Mouse (Mus musculus) limb, embryonic 14.5 days (tissue): ENCODE data around the gene Lsm2. TPM values are rescaled to one million over a fixed set of nuclear protein-coding genes. Genes with fewer than 3 reads are reported as not detected.
"Not testable (repeated sequence)": the region's sequence is repeated elsewhere in the genome, so short reads cannot be mapped to it uniquely, and the experiment has no call there.

Experiments
- ATAC-seq: fragments of 200-750 bp; cut with Nextera tagmentation; 2 replicates; pipeline ENCODE4 v1.8.0; 2017; ENCODE audit warnings: low read depth, moderate number of reproducible peaks, moderate TSS enrichment; ENCODE audit not compliant: low FRiP score
- DNase-seq: peaks from one replicate; pipeline ENCODE4 v3.0.0-alpha.2; 2015; ENCODE audit warnings: low spot score
- H3K27ac ChIP-seq: fragments of 300-500 bp; sonication (generic); replicated peaks from 2 replicates; pipeline ENCODE4 v1.5.1; 2014; ENCODE audit warnings: low read depth, mild to moderate bottlenecking, low read length, moderate library complexity, mixed read lengths
- H3K27me3 ChIP-seq: fragments of 300-500 bp; sonication (generic); 2 replicates; pipeline ENCODE4 v1.6.1; 2014; ENCODE audit warnings: low read length, mixed read lengths; ENCODE audit not compliant: control insufficient read depth, insufficient read depth
- H3K36me3 ChIP-seq: fragments of 300-500 bp; sonication (generic); 2 replicates; pipeline ENCODE4 v1.6.1; 2014; ENCODE audit warnings: mild to moderate bottlenecking, low read length, moderate library complexity, mixed read lengths; ENCODE audit not compliant: control insufficient read depth, insufficient read depth
- H3K4me1 ChIP-seq: fragments of 300-500 bp; sonication (generic); 2 replicates; pipeline ENCODE4 v1.6.1; 2014; ENCODE audit warnings: antibody characterized with exemption, low read length, mixed read lengths; ENCODE audit not compliant: control insufficient read depth, insufficient read depth
- H3K4me2 ChIP-seq: fragments of 300-500 bp; sonication (generic); replicated peaks from 2 replicates; pipeline ENCODE4 v1.6.1; 2014; ENCODE audit warnings: low read depth, mild to moderate bottlenecking, low read length, moderate library complexity; ENCODE audit not compliant: severe bottlenecking
- H3K4me3 ChIP-seq: fragments of 300-500 bp; sonication (generic); replicated peaks from 2 replicates; pipeline ENCODE4 v1.5.1; 2014; ENCODE audit warnings: low read length
- H3K9ac ChIP-seq: fragments of 300-500 bp; sonication (generic); 2 replicates; pipeline ENCODE4 v1.6.1; 2014; ENCODE audit warnings: mild to moderate bottlenecking, low read depth, low read length, moderate library complexity; ENCODE audit not compliant: severe bottlenecking
- H3K9me3 ChIP-seq: fragments of 300-500 bp; sonication (generic); 2 replicates; pipeline ENCODE4 v1.6.1; 2016; ENCODE audit warnings: low read length; ENCODE audit not compliant: control insufficient read depth
- POLR2A ChIP-seq: fragments of 200-500 bp; IDR thresholded peaks from 2 replicates; pipeline ENCODE4 v1.8.0; 2012; ENCODE audit warnings: inconsistent platforms, mild to moderate bottlenecking, moderate library complexity, borderline replicate concordance; ENCODE audit not compliant: insufficient read depth, insufficient read length; ENCODE audit errors: extremely low read depth
- WGBS: fragments of 180-500 bp; shearing (Covaris S2); extraction: QIAGEN DNeasy Blood & Tissue Kit; methylation state at CpG from one replicate; pipeline ENCODE4 v1.1.7; 2014; 5-methylcytosine and 5-hydroxymethylcytosine counted together
- polyA plus RNA-seq, 2 experiments: library from polyadenylated mRNA; depleted of rRNA in 1 of 2; stranded (reverse) in 1 of 2; unstranded in 1 of 2; fragments of >200 nt; fragmentation: Nextera tagmentation in 1 of 2; extraction: Ambion mirVana in 1 of 2; gene quantifications; 2 replicates each; pipeline versions ENCODE4 v1.2.1 to v1.2.3; 2012 to 2014

Gene Lsm2
- polyA plus RNA-seq, 2 experiments: 170 to 186 TPM

DNA sequence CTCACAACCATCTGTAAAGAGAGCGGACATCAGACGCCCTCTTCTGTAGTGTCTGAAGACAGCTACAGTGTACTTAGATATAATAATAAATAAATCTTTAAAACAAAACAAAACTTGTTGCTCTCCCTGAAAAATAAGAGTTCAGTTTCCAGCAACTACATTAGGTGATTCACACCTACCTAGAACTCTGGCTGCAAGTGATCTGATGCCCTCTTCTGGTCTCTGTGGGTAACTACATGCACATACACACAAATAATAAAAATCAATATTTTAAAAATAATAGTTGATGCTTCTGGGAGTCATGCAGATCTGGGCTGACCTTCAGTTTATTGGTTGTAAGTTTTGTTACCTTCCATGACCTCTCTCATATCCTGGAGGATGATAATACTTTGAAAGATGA lies 2.6 kb downstream of the Lsm2 start:
- Histone ChIP-seq H3K27ac (no peak overlapping the region), H3K36me3 (peaks cover 28% of the 10 kb centered on the region), H3K4me3 (no peak overlapping the region), H3K4me2 (no peak overlapping the region), H3K4me1 (peaks cover 8% of the 10 kb centered on the region), H3K27me3 (no peaks in the 10 kb centered on the region), H3K9ac (no peak overlapping the region), H3K9me3 (no peaks in the 10 kb centered on the region)
- peak; percentile 14 for DNase-seq
- WGBS: 80% methylated on average over 2 of the region's 2 CpGs
- TF ChIP-seq POLR2A: no peak
- no peak for ATAC-seq

DNA sequence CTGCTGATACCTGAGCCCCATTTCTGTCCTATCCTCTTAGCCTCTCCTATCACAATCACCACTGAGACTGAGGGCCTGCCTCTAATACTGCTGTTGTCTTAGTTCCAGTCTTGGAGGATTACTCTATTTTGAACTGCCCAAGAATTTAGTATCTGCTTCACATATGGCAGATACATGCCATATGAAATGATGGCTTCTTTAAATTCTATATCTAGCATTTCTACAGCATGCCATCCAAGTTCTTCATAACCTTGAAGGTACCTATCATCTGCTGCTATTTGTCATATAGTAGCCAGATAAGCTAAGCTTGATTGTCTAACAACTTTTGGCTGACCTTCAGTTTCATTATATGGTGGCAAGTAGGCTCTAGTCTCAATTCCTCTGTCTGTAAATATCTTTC lies 13.1 kb downstream of the Lsm2 start:
- Histone ChIP-seq H3K36me3 (peaks cover 19% of the 10 kb centered on the region), H3K9me3 (no peaks in the 10 kb centered on the region), H3K4me3 (no peak overlapping the region), H3K27ac (no peak overlapping the region), H3K9ac (no peak overlapping the region), H3K27me3 (no peaks in the 10 kb centered on the region), H3K4me2 (no peak overlapping the region), H3K4me1 (peaks cover 4% of the 10 kb centered on the region; the same call in 1 of the 2 replicates)
- ATAC-seq (no peak), DNase-seq (no peak)
- no peak for TF ChIP-seq POLR2A

DNA sequence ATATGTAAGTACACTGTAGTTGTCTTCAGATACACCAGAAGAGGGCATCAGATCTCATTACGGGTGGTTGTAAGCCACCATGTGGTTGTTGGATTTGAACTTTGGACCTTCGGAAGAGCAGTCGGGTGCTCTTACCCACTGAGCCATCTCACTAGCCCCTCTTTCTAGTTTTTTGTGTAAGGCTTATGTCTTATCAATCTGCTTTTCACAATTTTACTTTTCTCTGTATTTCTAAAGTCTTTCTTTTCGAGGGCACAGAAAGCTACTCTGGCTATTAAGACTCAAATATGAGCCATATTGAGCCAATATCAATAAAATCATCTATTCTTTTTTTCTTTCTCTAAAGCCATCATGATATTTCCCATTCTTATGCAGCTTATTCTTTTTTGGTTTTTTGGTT lies 13.5 kb downstream of the Lsm2 start:
- 93% methylated on average over 4 of the region's 4 CpGs for WGBS

DNA sequence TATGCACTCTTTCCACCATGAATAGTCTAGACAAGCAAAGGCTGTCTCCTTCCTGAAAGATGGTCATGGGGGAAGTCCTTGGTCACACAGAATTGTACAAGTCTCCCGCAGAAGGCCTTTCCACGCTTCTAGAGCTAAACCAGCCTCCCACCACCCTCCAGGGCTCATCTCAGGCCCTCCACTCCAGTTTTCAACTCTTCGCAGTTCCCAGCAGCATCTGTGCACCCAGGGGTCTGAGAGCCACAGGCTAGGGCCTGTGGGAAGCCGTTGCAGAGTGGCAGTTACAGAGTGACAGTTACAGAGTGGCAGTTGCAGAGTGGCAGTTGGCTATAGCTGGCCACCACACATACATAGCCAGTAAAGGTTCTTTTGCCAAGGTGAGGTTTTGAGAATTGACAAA lies 14.3 kb downstream of the Lsm2 start:
- H3K27me3 ChIP-seq, H3K4me2 ChIP-seq, H3K9ac ChIP-seq, H3K4me3 ChIP-seq, ATAC-seq, DNase-seq, H3K9me3 ChIP-seq, H3K27ac ChIP-seq, H3K4me1 ChIP-seq: not testable (repeated sequence)
- H3K36me3 ChIP-seq: peaks cover 15% of the 10 kb centered on the region
- WGBS: 98% methylated on average over 4 of the region's 4 CpGs

More for the DNA sequence above, 13.5 kb downstream of the Lsm2 start:
- not testable (repeated sequence) for H3K4me2 ChIP-seq, H3K4me1 ChIP-seq, H3K27me3 ChIP-seq, H3K9ac ChIP-seq, DNase-seq, H3K27ac ChIP-seq, ATAC-seq, H3K9me3 ChIP-seq, H3K4me3 ChIP-seq
- H3K36me3 ChIP-seq: peaks cover 19% of the 10 kb centered on the region

DNA sequence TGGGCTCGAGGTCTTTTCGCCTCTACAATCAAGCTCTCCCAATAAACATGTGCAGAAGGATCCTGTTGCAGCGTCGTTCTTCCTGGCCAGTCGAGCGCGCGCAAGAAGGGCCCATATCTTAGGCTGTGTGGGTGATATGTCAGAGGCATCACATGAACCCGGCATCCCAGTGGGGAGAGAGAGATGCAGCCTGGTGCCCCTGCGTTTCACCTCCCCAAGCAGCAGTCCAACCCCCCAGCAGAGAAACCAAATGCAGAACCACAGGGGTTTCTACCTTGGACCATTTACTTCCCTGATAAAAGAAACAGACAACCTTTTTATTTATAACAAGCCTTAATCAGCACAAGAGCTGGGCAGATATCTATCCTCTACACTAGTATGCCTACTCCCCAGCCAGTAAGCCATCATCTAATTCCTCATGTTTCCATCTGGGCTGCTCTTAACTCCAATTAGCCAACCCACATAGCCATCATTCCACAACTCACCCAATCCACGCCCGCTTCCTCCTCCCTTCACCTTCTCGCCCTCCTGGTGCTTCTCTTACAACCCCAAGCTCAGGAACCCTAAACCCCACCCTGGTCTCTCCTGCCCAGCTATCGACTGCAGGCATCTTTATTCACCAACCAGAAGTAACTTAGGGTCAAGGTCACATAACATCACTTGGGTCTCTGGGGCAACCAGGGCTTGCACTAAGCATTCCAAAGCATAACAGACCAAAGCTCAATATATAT lies 14.9 kb downstream of the Lsm2 start:
- TF ChIP-seq POLR2A: no peak
- no peak for ATAC-seq
- H3K4me3 ChIP-seq: no peak overlapping the region
- peaks cover 9% of the 10 kb centered on the region for H3K36me3 ChIP-seq
- H3K27me3 ChIP-seq: no peaks in the 10 kb centered on the region
- H3K9me3 ChIP-seq: no peaks in the 10 kb centered on the region
- H3K9ac ChIP-seq: no peak overlapping the region
- H3K27ac ChIP-seq: no peak overlapping the region
- H3K4me1 ChIP-seq: peaks cover 8% of the 10 kb centered on the region; the same call in 1 of the 2 replicates
- no peak for DNase-seq
- H3K4me2 ChIP-seq: no peak overlapping the region
- 94% methylated on average over 12 of the region's 14 CpGs for WGBS

DNA sequence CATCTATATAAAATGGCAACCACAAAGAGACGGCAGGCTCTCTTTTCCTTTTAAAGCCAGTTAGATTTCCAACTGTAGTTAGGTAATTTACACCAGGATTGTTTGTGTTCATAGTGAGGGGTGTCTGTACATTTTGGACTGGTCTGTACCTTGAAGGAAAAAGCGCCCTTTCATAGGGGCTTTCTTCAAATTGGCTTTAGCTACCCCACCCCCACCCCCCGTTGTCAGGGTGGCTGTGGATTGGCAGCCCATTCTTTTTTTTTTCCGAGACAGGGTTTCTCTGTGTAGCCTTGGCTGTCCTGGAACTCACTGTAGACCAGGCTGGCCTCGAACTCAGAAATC lies 15.5 kb downstream of the Lsm2 start:
- peaks cover 8% of the 10 kb centered on the region for H3K4me1 ChIP-seq
- ATAC-seq (no peak), DNase-seq (no peak)
- no peak overlapping the region for H3K9ac ChIP-seq
- no peak overlapping the region for H3K4me2 ChIP-seq
- no peaks in the 10 kb centered on the region for H3K27me3 ChIP-seq
- no peak for TF ChIP-seq POLR2A
- WGBS: 88% methylated on average over 5 of the region's 5 CpGs
- no peaks in the 10 kb centered on the region for H3K9me3 ChIP-seq
- no peak overlapping the region for H3K4me3 ChIP-seq
- H3K36me3 ChIP-seq: peaks cover 9% of the 10 kb centered on the region
- no peak overlapping the region for H3K27ac ChIP-seq
